Mouse (Mus musculus): Measurements from ENCODE around the gene A530032D15Rik. TPM values are rescaled to one million over a fixed set of nuclear protein-coding genes. Genes with fewer than 3 reads are reported as not detected.
"Not testable (repeated sequence)": the region's sequence is repeated elsewhere in the genome, so short reads cannot be mapped to it uniquely, and the experiment has no call there.

The A530032D15Rik gene
- not detected for total RNA-seq (2021)
- long read RNA-seq, experiment 1 = 0 reads
- long read RNA-seq, experiment 2 = 0 reads

DNA sequence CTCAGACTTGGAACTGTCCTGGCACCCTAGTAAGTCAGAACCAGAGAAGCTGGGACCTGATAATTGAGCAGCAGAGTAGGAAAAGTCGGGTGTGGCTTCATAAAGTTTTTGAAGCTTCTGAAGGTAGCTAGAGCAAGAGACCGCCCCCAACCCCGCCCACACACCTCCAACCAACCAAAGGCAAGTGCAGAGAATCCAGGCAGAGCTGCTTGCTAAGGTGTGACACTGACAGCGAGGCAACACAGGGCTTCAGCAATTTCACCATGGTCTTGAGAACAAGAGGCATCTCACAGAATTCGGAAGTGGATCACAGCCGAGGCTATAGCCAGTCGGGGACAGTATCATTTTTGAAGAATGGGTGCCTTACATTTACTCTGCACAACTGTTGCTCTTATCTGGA is at the start of gene A530032D15Rik:
TSS of gene A530032D15Rik (minus strand) at position 101 of the 400 bp plus-strand sequence.
- intact Hi-C loops (cut with DNase I; ENCODE audit: low total_unique reads); DNase-seq: not testable (repeated sequence)

DNA sequence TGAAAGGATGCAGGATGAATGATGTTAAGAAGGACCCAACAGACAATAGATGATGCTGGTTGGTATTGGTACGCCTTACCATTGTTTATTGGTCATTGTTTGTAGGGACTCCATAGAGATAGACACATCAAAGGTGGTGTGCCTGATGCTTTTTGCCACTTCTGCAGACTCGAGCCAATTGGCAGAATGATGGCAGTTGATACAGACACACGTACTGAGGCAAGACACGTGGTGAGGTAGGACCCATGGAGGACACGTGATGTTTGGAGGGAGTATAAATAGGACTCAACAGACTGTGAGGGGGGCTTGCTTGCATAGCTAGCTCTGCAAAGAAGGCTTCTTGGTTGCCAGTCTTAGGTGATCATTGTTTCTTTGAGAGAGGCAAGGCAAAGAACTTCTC is 45.5 kb upstream of the A530032D15Rik start:
- DNase-seq; intact Hi-C loops (cut with DNase I; ENCODE audit: low total_unique reads): not testable (repeated sequence)

DNA sequence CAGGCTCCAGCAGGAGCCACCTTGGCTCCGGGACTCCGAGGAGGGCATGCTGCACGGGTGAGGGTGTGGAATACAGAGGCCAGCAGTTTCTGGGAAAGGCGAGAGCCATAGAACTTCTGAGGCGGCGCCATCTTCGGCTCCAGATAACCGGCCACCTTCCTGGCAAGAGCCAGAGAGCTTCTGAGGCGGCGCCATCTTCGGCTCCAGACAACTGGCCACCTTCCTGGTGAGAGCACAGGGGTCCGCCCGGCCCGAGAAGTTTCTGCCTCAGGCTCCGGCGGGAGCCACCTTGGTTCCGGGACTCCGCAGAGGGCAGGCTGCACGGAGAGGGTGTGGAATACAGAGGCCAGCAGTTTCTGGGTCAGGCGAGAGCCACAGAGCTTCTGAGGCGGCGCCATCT is 24.0 kb upstream of the A530032D15Rik start:
- intact Hi-C loops (cut with DNase I; ENCODE audit: low total_unique reads) = not testable (repeated sequence)

DNA sequence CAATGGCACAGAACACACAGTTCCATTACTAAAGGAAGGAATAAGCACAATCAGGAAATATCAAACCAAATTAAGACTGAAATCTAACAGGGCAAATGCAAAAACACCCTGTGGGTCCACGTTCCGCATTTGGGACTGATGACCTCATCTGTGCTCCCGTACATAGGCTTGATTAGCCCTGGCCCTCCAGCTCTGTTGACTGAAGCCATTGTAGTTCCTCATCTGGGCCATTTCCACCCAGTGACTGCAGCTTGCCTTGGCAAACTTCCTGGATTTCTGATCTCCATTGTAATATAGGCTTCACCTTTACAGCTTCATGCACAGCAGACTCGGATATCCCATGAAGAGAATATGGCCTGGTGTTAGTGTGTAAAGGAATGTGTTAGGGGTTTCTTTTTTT is 12.2 kb upstream of the A530032D15Rik start:
- DNase-seq; intact Hi-C loops (cut with DNase I; ENCODE audit: low total_unique reads): not testable (repeated sequence)

More for the DNA sequence above, 24.0 kb upstream of the A530032D15Rik start:
- DNase-seq = not testable (repeated sequence)

DNA sequence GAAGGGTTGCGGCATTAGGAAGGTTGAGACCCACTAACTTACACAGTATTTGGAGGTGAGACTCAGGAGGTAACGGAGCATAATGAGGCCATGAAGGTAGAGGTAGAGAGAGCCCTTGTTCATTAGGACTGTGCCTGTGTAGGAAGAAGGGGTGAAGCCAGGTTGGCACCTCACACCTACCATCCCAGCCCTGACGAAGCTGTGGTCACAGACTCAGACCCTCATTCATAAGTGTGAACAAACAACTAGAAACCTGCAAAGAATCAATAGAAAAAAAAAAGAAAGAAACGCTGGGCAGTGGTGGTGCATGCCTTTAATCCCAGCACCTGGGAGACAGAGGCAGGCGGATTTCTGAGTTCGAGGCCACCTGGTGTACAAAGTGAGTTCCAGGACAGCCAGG is 8.7 kb upstream of the A530032D15Rik start:
- DNase-seq; intact Hi-C loops (cut with DNase I; ENCODE audit: low total_unique reads): not testable (repeated sequence)

DNA sequence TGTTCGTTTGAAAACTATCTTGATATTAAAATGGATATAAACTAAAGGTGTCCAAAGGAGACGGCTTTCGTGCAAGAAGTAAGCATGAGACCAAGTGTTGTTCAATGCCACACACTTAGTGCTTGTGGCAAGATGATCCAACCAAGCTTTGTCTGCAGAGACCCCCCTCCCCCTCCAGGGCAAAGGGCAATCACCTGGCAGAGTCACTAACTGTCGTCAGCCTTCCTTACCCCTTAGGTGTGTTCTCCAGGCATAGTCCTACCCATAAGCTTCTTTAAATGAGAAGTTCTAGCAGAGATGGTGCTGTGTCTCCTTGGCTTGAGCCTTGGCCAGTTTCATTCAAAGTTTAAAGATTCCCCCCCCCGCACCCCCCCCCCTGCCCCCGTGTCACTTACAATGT is 7.9 kb upstream of the A530032D15Rik start:
- intact Hi-C loops (cut with DNase I; ENCODE audit: low total_unique reads); DNase-seq: not testable (repeated sequence)

DNA sequence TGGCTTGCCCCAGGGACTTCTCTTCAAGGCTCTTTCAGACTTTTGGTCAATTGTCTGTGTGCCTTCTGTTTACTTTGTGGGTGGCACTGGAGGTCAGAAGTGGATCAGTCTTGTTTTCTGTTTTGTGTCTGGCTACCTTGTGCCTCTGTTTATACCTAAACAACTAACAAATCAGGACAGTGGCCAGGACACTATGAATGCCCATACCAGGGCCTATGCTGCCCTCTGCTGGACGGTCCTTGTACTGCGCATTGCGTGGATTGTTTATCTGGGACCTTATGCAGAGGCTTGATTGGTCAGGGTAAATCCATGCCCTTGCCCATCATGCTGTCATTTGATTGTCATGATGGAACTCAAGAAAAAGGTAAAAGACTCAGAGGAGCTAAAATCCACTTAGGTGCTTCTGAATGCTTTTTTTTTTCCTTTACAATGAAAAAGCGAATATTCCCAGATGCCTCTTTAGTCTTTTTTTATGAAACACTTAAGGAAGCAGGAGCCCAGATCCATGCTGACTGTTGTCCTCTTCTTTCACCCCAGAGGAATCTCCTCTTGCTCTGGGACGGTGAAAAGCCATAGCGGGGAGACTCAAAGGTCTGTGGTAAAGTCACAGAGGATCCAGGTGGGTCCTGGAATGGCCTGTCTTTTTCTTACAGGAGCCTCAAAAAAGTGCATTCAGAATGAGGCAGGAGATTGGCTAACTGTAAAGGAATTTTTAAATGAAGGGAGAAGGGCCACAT is 5.2 kb upstream of the A530032D15Rik start:
- intact Hi-C loops (cut with DNase I; ENCODE audit: low total_unique reads); DNase-seq: not testable (repeated sequence)

DNA sequence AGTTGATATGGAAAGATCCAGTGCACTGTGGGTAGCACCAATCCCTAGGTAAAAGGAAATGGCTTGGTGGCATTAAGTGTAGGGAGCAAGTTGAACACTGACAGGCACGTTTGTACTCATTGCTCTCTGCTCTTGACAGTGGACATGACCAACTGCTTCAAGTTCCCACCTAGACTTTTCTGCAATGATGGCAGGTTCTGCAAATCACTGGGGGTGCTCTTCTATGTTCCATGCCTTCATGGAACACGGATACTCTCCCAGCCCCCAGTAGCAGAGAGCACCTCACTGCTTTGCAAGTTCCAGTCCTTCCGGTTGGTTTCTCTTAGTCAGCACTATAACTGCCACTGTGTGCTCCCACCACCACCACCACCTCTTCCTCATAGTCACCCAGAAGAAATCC is 4.4 kb upstream of the A530032D15Rik start:
- intact Hi-C loops (cut with DNase I; ENCODE audit: low total_unique reads); DNase-seq: not testable (repeated sequence)

DNA sequence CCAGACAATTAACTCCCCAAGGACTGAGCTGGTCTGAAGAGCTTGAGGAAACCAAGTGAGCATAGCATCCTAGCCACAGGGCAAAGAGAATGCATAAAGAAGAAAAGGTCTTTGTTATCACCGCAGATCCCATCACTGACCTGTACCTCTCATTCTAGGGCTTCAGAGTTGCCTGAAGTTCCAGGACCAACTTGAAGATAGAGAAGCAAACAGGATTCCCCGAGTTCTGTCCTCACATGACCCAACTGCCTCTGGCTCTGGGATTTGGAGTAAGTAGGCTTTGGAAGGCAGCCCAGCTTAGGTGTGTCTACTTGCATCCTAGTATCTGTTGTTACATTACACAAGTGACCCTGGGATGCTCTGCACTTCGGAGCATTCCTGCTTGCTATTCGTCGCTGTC is 3.2 kb upstream of the A530032D15Rik start:
- intact Hi-C loops (cut with DNase I; ENCODE audit: low total_unique reads); DNase-seq: not testable (repeated sequence)

DNA sequence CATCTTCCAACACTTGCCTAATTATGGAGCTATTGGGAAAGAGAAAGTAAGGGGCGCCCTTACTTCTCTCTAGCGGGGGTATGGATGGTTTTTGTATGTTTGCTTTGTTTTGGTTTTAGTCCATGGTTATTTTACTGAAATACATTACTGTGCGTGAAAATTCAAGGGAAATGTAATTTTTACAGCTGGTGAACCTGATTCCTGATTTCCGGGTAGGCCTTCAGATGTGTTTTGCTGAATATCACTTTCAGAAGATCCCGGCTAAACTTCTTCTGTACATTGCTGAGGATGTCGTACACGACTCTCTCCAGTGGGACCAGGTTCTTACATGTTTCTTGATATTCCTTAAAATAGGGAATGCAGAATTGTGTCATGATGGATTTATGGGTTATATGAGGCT is 2.6 kb upstream of the A530032D15Rik start:
- intact Hi-C loops (cut with DNase I; ENCODE audit: low total_unique reads); DNase-seq: not testable (repeated sequence)

DNA sequence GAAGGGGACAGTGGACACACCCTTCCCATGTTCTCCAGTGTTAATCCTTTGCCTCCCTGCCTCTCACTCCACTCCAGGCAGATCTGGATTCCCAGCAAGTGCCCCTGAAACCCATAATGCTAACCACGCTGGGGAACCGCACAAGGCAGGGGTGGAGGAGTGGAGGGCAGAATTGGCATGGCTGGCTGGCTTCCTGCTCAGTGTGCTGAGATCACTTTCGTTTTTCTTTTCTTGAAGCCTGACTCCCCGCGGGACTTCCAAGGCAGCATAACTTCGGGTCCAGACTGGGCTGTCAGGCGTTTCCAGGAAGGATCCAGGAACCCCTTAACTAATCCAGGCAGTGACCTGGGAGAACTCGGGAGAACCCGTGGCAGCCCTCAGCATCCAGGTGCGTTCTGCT is 1.9 kb upstream of the A530032D15Rik start:
- DNase-seq; intact Hi-C loops (cut with DNase I; ENCODE audit: low total_unique reads): not testable (repeated sequence)

DNA sequence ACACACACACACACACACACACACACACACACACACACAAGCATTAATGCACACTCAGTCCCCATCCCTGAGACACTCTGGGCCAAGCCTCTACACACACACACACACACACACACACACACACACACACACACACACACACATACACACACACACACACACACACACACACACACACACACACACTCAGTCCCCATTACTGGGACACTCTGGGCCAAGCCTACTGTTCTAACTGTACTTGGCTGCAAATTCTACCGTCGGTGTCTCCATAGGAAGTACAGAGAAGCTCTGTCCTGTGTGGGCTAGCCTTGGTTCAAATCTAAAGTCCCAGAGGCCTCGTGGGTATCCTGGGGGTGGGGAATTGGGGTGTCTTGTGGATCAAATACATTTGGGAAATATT is 1.2 kb upstream of the A530032D15Rik start:
- intact Hi-C loops (cut with DNase I; ENCODE audit: low total_unique reads) = not testable (repeated sequence)

DNA sequence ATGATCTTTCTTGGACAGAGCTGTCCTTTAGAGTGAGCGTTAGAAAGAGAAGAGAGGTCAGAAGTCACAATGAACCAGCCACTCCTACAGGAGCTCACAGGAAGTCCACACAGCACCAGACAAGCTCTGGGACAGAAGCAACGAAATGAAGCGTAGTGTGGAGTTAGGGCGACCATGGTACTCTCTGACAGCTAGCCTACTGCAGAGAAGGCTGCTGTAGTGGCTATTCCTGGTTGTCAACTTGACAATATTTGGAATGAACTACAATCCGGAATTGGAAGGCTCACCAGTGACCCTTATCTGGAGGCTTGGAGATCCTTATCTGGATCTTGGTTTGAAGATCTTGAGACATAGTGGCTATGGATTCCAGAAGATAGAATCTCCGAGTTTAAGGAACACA is 3.6 kb downstream of the A530032D15Rik start:
- intact Hi-C loops (cut with DNase I; ENCODE audit: low total_unique reads); DNase-seq: not testable (repeated sequence)

More for the DNA sequence above, 1.2 kb upstream of the A530032D15Rik start:
- DNase-seq = not testable (repeated sequence)

DNA sequence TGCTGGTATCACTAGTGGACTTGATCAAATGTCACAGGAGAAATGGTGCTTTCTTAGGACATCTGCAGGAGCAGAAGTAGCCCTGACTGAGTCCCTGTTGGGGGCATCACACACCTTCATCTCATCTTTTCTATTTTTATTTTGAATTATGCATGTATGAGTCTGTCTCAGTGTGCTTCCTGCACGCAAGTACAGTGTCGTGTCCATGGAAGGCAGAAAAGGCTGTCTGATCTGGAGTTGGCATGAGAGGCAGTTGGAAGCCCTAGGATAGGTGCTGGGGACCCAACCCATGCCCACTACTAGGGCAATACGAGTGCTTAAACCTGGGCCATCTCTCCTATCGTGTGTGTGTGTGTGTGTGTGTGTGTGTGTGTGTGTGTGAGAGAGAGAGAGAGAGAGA is 4.3 kb downstream of the A530032D15Rik start:
- DNase-seq; intact Hi-C loops (cut with DNase I; ENCODE audit: low total_unique reads): not testable (repeated sequence)

DNA sequence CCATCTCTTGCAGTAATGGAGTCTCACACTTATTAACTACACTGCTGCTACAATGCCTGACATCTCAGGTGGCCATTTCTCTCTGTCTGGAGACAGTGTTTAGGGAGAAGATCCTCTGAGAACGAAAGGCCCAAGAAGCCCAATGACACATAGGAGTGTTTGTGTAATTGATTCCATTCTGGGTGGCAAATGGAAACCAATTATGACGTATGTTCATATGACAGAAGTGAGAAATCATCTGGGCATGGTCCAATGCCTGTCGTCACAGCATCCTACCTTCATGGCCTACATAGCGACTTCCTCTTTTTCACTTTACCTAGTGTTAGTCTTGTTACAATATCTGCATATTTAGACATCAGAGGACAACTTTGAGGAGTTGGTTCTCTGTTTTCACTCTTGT is 7.9 kb downstream of the A530032D15Rik start:
- intact Hi-C loops (cut with DNase I; ENCODE audit: low total_unique reads); DNase-seq: not testable (repeated sequence)

DNA sequence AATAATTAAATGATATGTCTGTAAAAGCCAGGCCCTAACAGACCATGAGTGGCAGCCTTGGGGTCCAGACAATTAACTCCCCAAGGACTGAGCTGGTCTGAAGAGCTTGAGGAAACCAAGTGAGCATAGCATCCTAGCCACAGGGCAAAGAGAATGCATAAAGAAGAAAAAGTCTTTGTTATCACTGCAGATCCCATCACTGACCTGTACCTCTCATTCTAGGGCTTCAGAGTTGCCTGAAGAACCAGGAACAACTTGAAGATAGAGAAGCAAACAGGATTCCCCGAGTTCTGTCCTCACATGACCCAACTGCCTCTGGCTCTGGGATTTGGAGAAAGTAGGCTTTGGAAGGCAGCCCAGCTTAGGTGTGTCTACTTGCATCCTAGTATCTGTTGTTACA is 9.8 kb downstream of the A530032D15Rik start, which contains the start of gene Gm10553:
TSS of gene Gm10553 (plus strand) at position 301 of the 400 bp plus-strand sequence.
- intact Hi-C loops (cut with DNase I; ENCODE audit: low total_unique reads); DNase-seq: not testable (repeated sequence)

DNA sequence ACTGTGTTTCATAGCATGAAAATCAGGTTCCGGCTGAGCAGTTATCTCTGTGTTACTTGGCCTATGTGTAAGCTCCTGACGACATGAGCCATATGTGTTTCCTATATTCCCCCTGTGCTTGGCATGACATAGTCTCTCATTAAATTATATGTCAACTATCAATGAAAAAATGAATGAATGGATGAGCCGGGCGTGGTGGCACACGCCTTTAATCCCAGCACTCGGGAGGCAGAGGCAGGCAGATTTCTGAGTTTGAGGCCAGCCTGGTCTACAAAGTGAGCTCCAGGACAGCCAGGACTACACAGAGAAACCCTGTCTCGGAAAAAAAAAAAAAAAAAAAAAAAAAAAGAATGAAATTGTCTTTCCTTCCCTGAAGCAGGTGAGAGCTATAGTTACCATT is 10.6 kb downstream of the A530032D15Rik start:
- intact Hi-C loops (cut with DNase I; ENCODE audit: low total_unique reads); DNase-seq: not testable (repeated sequence)

DNA sequence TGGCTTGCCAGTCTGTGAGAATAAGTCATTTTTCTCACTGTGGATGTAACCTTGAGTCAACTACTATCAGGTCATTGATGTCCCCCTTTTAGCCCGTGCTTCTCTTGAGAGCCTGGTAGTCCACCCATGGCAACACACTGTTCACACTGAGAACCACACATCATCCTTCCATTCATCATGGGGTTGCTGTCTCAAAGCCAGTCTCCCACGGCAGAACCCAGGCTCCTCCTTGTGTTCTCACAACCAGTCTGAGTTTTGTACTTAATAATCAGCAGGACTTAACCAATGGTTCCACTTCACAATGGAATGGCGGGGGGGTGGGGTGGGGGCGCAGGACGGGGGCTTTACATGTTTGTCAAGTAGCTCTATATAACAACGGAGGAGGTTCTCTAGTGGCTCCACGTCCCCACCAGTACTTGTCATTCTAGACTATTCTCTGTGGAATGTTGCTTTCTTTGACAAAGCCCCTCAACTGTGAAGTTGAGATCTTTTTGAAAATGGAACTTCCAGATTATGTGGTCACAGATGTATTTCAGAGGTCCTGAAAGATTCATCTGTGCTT is 16.6 kb downstream of the A530032D15Rik start:
- DNase-seq; intact Hi-C loops (cut with DNase I; ENCODE audit: low total_unique reads): not testable (repeated sequence)

DNA sequence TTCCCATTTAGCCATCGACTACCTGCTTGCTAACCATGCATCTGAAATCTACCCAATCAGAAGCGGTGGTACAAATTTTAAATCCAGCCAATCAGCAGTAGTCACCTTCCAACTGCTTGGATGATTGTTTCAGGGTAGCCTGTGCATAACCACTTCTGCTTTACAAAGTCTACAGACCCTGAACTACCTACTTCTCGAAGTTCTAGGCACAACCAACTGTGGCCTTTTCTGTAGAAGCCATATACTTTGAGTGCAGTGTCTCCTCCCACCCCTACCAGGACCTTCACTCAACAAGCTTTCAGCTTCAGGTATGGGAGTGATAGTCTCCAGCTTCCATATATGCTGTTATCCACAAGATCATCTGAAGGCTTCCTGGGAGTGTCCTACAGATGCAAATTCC is 17.5 kb downstream of the A530032D15Rik start:
- DNase-seq; intact Hi-C loops (cut with DNase I; ENCODE audit: low total_unique reads): not testable (repeated sequence)

DNA sequence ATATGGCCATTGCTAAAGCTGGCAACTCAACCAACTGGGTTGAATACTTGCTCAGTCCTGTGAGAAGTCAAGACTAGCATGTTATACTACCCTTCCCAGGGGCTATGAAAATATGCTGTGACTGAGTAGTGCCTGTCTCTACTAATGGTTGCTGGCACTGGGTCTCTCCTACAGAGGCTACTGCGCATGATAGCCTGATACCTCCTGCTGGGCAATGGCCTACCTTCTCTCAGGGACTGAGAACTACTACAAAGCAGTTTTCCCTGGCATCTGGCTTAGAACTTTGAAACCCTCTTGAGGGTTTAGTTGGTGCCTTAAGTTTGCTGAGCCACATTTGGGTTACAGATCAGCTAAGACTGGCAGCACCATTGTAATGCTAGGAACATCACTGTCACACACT is 23.4 kb downstream of the A530032D15Rik start:
- DNase-seq; intact Hi-C loops (cut with DNase I; ENCODE audit: low total_unique reads): not testable (repeated sequence)

DNA sequence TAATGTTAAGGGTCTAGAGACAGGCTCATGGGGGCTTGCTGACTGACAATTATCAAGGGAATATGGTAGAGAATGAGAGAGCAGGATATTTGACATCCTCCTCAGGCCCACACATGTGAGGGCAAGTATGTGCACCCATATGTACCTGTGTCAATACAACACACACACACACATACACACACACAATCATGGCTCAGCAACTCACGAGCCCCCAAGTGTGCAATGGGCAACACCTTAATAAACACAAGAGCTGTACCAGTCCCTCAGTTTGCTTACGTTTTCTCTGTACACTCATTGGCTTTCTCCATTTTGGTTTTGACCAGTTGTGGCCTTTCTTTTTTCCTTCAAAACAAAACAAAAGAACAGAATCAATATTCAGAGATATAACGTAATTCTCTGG is 24.9 kb downstream of the A530032D15Rik start:
- intact Hi-C loops (cut with DNase I; ENCODE audit: low total_unique reads); DNase-seq: not testable (repeated sequence)
